Mouse (Mus musculus): ENCODE measurements around the gene Cryaa. TPM values are rescaled to one million over a fixed set of nuclear protein-coding genes. Genes with fewer than 3 reads are reported as not detected.
"Not testable (repeated sequence)": the region's sequence is repeated elsewhere in the genome, so short reads cannot be mapped to it uniquely, and the experiment has no call there.

The Cryaa gene
- total and polyA plus RNA-seq, 2 experiments from 2014 or later, result 0.52 to 1.2 TPM

GRCm38 (mm10) chr17:31689606-31690005 lies 12.0 kb downstream of the Cryaa start:
- 0 out of 2 replicates have a peak, but pooled peaks cover 5% of the 10 kb centered on the region for H3K27me3 ChIP-seq (ENCODE audit: insufficient read depth, low read length)
- ATAC-seq, result no peak
- H3K36me3 ChIP-seq (ENCODE audit: insufficient read depth, low read length), result no peaks in the 10 kb centered on the region
- TF ChIP-seq CTCF (IDR thresholded peaks at IDR 0.05; ENCODE audit: low read depth), result no peak
- H3K4me2 ChIP-seq (ENCODE audit: low read depth, low read length), result no peak overlapping the region
- no peak overlapping the region for H3K4me3 ChIP-seq (ENCODE audit: low read length)
- no peak for DNase-seq (ENCODE audit: low spot score)
- peaks cover 10% of the 10 kb centered on the region; the same call in 1 of the 2 replicates for H3K4me1 ChIP-seq (ENCODE audit: insufficient read depth, low read length)
- H3K9ac ChIP-seq (replicated peaks; ENCODE audit: low read length), result no peak overlapping the region
- H3K27ac ChIP-seq, result no peak overlapping the region
- WGBS, result 68% methylated on average over 1 of the region's 1 CpGs
- no peaks in the 10 kb centered on the region for H3K9me3 ChIP-seq (ENCODE audit: low read length)

GRCm38 (mm10) chr17:31692918-31693317 lies 15.3 kb downstream of the Cryaa start:
- H3K36me3 ChIP-seq (ENCODE audit: insufficient read depth, low read length), result no peaks in the 10 kb centered on the region
- no peaks in the 10 kb centered on the region for H3K9me3 ChIP-seq (ENCODE audit: low read length)
- no peak overlapping the region for H3K27ac ChIP-seq
- DNase-seq (ENCODE audit: low spot score) (no peak), ATAC-seq (peak; percentile 19; the same call in 1 of the 2 replicates)
- 0 out of 2 replicates have a peak, but pooled peaks cover 5% of the 10 kb centered on the region for H3K27me3 ChIP-seq (ENCODE audit: insufficient read depth, low read length)
- 38% methylated on average over 5 of the region's 5 CpGs for WGBS
- TF ChIP-seq CTCF (IDR thresholded peaks at IDR 0.05; ENCODE audit: low read depth), result no peak
- no peak overlapping the region for H3K4me3 ChIP-seq (ENCODE audit: low read length)
- no peak overlapping the region for H3K4me2 ChIP-seq (ENCODE audit: low read depth, low read length)
- H3K9ac ChIP-seq (replicated peaks; ENCODE audit: low read length), result no peak overlapping the region
- H3K4me1 ChIP-seq (ENCODE audit: insufficient read depth, low read length), result no peaks in the 10 kb centered on the region

- Histone ChIP-seq H3K4me1 (ENCODE audit: insufficient read depth, low read length) (0 out of 2 replicates have a peak, but pooled peaks cover 4% of the 10 kb centered on the region), H3K9me3 (ENCODE audit: low read length) (no peaks in the 10 kb centered on the region), H3K4me3 (ENCODE audit: low read length) (no peak overlapping the region), H3K36me3 (ENCODE audit: insufficient read depth, low read length) (no peaks in the 10 kb centered on the region), H3K4me2 (ENCODE audit: low read depth, low read length) (peak overlapping the region; percentile 26; the same call in 1 of the 2 replicates), H3K27me3 (ENCODE audit: insufficient read depth, low read length) (0 out of 2 replicates have a peak, but pooled peaks cover 5% of the 10 kb centered on the region), H3K27ac (no peak overlapping the region), H3K9ac (replicated peaks; ENCODE audit: low read length) (no peak overlapping the region)
- DNase-seq (ENCODE audit: low spot score) (peak; percentile 77), ATAC-seq (peak; percentile 71; the same call in 1 of the 2 replicates)
- TF ChIP-seq CTCF (IDR thresholded peaks at IDR 0.05; ENCODE audit: low read depth), result peak; percentile 82
- 1% methylated on average over 20 of the region's 20 CpGs for WGBS
Measured at GRCm38 (mm10) chr17:31693330-31694022, 15.9 kb downstream of the Cryaa start.

GRCm38 (mm10) chr17:31694023-31694376 lies 16.4 kb downstream of the Cryaa start:
- ATAC-seq (no peak), DNase-seq (ENCODE audit: low spot score) (no peak)
- WGBS, result 76% methylated on average over 7 of the region's 7 CpGs
- H3K36me3 ChIP-seq (ENCODE audit: insufficient read depth, low read length), result no peaks in the 10 kb centered on the region
- 0 out of 2 replicates have a peak, but pooled peaks cover 9% of the 10 kb centered on the region for H3K4me1 ChIP-seq (ENCODE audit: insufficient read depth, low read length)
- no peak overlapping the region for H3K9ac ChIP-seq (replicated peaks; ENCODE audit: low read length)
- no peaks in the 10 kb centered on the region for H3K9me3 ChIP-seq (ENCODE audit: low read length)
- TF ChIP-seq CTCF (IDR thresholded peaks at IDR 0.05; ENCODE audit: low read depth), result no peak
- H3K27ac ChIP-seq, result no peak overlapping the region
- no peak overlapping the region for H3K4me3 ChIP-seq (ENCODE audit: low read length)
- no peak overlapping the region for H3K4me2 ChIP-seq (ENCODE audit: low read depth, low read length)
- H3K27me3 ChIP-seq (ENCODE audit: insufficient read depth, low read length), result 0 out of 2 replicates have a peak, but pooled peaks cover 5% of the 10 kb centered on the region

- Histone ChIP-seq H3K9me3 (ENCODE audit: low read length) (no peaks in the 10 kb centered on the region), H3K27me3 (ENCODE audit: insufficient read depth, low read length) (0 out of 2 replicates have a peak, but pooled peaks cover 5% of the 10 kb centered on the region), H3K4me3 (ENCODE audit: low read length) (no peak overlapping the region), H3K9ac (replicated peaks; ENCODE audit: low read length) (no peak overlapping the region), H3K27ac (no peak overlapping the region), H3K36me3 (ENCODE audit: insufficient read depth, low read length) (no peaks in the 10 kb centered on the region), H3K4me1 (ENCODE audit: insufficient read depth, low read length) (0 out of 2 replicates have a peak, but pooled peaks cover 9% of the 10 kb centered on the region), H3K4me2 (ENCODE audit: low read depth, low read length) (no peak overlapping the region)
- TF ChIP-seq CTCF (IDR thresholded peaks at IDR 0.05; ENCODE audit: low read depth), result no peak
- no peak for DNase-seq (ENCODE audit: low spot score)
- ATAC-seq, result no peak
- 85% methylated on average over 1 of the region's 1 CpGs for WGBS
Measured at GRCm38 (mm10) chr17:31694949-31695348, 17.3 kb downstream of the Cryaa start.

GRCm38 (mm10) chr17:31695356-31695755 lies 17.7 kb downstream of the Cryaa start:
- ATAC-seq; H3K36me3 ChIP-seq (ENCODE audit: insufficient read depth, low read length); DNase-seq (ENCODE audit: low spot score); H3K9me3 ChIP-seq (ENCODE audit: low read length); H3K9ac ChIP-seq (replicated peaks; ENCODE audit: low read length); H3K4me3 ChIP-seq (ENCODE audit: low read length); H3K27me3 ChIP-seq (ENCODE audit: insufficient read depth, low read length); H3K27ac ChIP-seq; H3K4me1 ChIP-seq (ENCODE audit: insufficient read depth, low read length); H3K4me2 ChIP-seq (ENCODE audit: low read depth, low read length): not testable (repeated sequence)
- 84% methylated on average over 6 of the region's 7 CpGs for WGBS

GRCm38 (mm10) chr17:31698347-31698746 lies 20.7 kb downstream of the Cryaa start:
- Histone ChIP-seq H3K9ac (replicated peaks; ENCODE audit: low read length) (no peak overlapping the region), H3K36me3 (ENCODE audit: insufficient read depth, low read length) (no peaks in the 10 kb centered on the region), H3K4me1 (ENCODE audit: insufficient read depth, low read length) (0 out of 2 replicates have a peak, but pooled peaks cover 9% of the 10 kb centered on the region), H3K9me3 (ENCODE audit: low read length) (no peaks in the 10 kb centered on the region), H3K27me3 (ENCODE audit: insufficient read depth, low read length) (no peaks in the 10 kb centered on the region), H3K4me3 (ENCODE audit: low read length) (no peak overlapping the region), H3K4me2 (ENCODE audit: low read depth, low read length) (no peak overlapping the region), H3K27ac (0 out of 2 replicates have a peak overlapping the region, but pooled peaks have one; percentile 41)
- ATAC-seq (peak; percentile 53; the same call in 1 of the 2 replicates), DNase-seq (ENCODE audit: low spot score) (peak; percentile 70)
- no peak for TF ChIP-seq CTCF (IDR thresholded peaks at IDR 0.05; ENCODE audit: low read depth)
- 27% methylated on average over 11 of the region's 11 CpGs for WGBS
